Mouse (Mus musculus): Measurements from ENCODE around the gene Gm10803. TPM values are rescaled to one million over a fixed set of nuclear protein-coding genes. Genes with fewer than 3 reads are reported as not detected.

Gm10803 gene
- polyA plus RNA-seq, 1 experiment from 2014 or later = not detected

DNA sequence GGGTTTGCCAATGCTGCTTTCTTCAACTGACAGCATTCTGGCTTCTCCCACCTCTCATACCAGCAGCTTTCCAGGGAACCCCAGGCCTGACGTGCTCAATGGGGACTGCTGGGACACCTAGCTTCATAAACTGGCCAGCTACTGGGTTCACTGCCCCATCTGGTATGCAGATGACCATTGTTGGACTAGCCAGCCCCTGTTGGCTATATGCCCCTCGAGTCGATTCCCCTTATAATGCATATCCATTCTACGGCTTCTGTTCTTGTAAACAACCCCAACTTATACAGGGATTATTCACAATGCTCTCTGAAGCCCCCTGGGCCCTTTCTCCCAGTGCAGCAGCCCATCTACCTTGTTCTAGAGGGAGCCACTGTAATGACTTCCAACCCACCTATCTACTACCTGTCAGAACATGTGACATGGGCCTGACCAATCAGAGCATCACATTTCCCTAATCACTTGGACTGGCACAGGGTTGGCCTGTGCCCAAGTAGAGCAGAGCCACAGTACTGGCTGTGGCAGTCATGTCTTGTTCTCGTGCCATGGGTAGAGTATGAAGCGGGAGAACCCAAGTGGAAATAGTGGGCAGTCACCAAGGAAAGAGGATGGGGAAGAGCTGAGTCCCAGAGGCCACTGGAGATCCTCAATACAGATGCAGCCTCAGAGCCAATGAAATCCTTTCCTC lies 44.4 kb downstream of the Gm10803 start:
- Histone ChIP-seq H3K4me2 (replicated peaks) (no peak overlapping the region), H3K4me1 (replicated peaks; ENCODE audit: control insufficient read depth, insufficient read depth, low read length) (no peaks in the 10 kb centered on the region), H3K9ac (no peak overlapping the region), H3K4me3 (replicated peaks; ENCODE audit: low read length) (no peak overlapping the region), H3K36me3 (replicated peaks; ENCODE audit: control insufficient read depth, insufficient read depth) (no peaks in the 10 kb centered on the region), H3K27me3 (ENCODE audit: control insufficient read depth, insufficient read depth, low read length) (no peaks in the 10 kb centered on the region), H3K9me3 (ENCODE audit: control insufficient read depth, low read length) (no peaks in the 10 kb centered on the region), H3K27ac (no peak overlapping the region)
- DNase-seq (ENCODE audit: low spot score) = no peak
- WGBS = 84% methylated on average over 6 of the region's 6 CpGs
- no peak for ATAC-seq (ENCODE audit: low FRiP score)

DNA sequence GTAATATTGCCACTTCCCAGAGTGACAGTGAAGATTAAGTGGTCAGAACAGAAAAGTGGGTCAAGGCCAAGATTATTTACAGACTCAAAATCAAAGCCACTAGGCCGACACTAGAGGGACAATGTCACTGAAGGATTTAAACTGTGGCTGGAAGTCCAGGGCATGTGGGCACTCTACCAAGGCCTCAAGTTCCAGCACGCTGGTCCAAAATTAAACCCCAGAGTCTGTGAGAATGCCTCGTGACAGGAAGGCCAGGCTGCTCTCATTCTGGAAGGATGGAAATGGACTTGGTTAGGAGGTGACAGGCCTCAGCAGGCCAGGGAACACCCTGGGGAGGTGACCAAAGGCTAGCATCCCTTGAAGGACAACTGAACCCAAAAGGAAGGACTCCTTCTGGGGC lies 48.4 kb downstream of the Gm10803 start:
- Histone ChIP-seq H3K27me3 (ENCODE audit: control insufficient read depth, insufficient read depth, low read length) (no peaks in the 10 kb centered on the region), H3K4me3 (replicated peaks; ENCODE audit: low read length) (no peak overlapping the region), H3K9me3 (ENCODE audit: control insufficient read depth, low read length) (no peaks in the 10 kb centered on the region), H3K36me3 (replicated peaks; ENCODE audit: control insufficient read depth, insufficient read depth) (no peaks in the 10 kb centered on the region), H3K4me2 (replicated peaks) (no peak overlapping the region), H3K27ac (no peak overlapping the region), H3K9ac (no peak overlapping the region), H3K4me1 (replicated peaks; ENCODE audit: control insufficient read depth, insufficient read depth, low read length) (no peaks in the 10 kb centered on the region)
- ATAC-seq (ENCODE audit: low FRiP score) (no peak), DNase-seq (ENCODE audit: low spot score) (no peak)
- 82% methylated on average over 3 of the region's 3 CpGs for WGBS

DNA sequence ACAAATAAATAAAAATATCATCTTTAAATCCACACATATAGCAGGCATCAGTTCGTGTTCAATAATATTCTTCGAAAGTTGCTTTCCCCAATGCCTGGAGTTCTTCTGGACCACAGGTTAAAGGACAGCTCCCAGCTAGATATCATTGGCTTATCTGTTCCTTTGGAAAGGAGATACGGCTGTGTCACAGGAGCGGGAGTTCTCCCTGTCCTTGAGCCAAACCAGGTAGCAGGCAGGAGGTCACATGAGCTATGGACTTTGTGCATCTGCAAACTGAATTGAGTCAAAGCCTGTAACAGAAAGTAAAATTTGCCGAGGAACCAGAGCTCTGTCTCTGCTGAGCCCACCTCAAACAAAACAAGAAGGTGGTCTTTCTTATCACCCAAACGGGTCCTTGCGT lies 52.7 kb downstream of the Gm10803 start:
- no peak overlapping the region for H3K9ac ChIP-seq
- ATAC-seq (ENCODE audit: low FRiP score) (no peak), DNase-seq (ENCODE audit: low spot score) (no peak)
- WGBS = 93% methylated on average over 7 of the region's 7 CpGs
- H3K27ac ChIP-seq = no peak overlapping the region
- no peaks in the 10 kb centered on the region; the same call in 1 of the 2 replicates for H3K27me3 ChIP-seq (ENCODE audit: control insufficient read depth, insufficient read depth, low read length)
- H3K4me2 ChIP-seq (replicated peaks) = no peak overlapping the region
- no peaks in the 10 kb centered on the region for H3K4me1 ChIP-seq (replicated peaks; ENCODE audit: control insufficient read depth, insufficient read depth, low read length)
- no peak overlapping the region for H3K4me3 ChIP-seq (replicated peaks; ENCODE audit: low read length)
- no peaks in the 10 kb centered on the region for H3K9me3 ChIP-seq (ENCODE audit: control insufficient read depth, low read length)
- no peaks in the 10 kb centered on the region for H3K36me3 ChIP-seq (replicated peaks; ENCODE audit: control insufficient read depth, insufficient read depth)

Other genes with a start within 250 kb of the Gm10803 start
- gene Tspan18, start 226.1 kb upstream of the Gm10803 start, polyA plus RNA-seq (2014; fragmentation: Nextera tagmentation; extraction: Ambion mirVana) = 28.6 and 31.3 TPM in 2 replicates
- gene Cd82, start 97.4 kb upstream of the Gm10803 start, polyA plus RNA-seq (2014; fragmentation: Nextera tagmentation; extraction: Ambion mirVana) = 14.2 and 20.0 TPM in 2 replicates
- gene Alx4, start 81.8 kb downstream of the Gm10803 start, polyA plus RNA-seq (2014; fragmentation: Nextera tagmentation; extraction: Ambion mirVana) = 0.46 and 0.53 TPM in 2 replicates